ENCODE assay signal across 10 mouse cellular contexts in genomic region chr8:84956768-84957167, GRCm38 (mm10). TPM values are rescaled to one million over a fixed set of nuclear protein-coding genes. Genes with fewer than 3 reads are reported as not detected.
DNase-seq lines count a peak whose midpoint lies in the region; ATAC-seq and TF ChIP-seq lines count a peak whose summit lies in the region.
"Had no signal": no experiment of that assay in that cellular context is flagged by ENCODE, and none has a peak within 500 bp of the region (broad histone marks: within the 10 kb centered on the region; RNA-seq: fewer than 3 reads in every experiment).

No protein-coding gene starts in this region.

- no peak overlapping the region for H3K4me2 ChIP-seq in kidney, embryonic 15.5 days

- H3K27ac ChIP-seq in kidney, embryonic 15.5 days, result no peak overlapping the region
- H3K27ac ChIP-seq: macrophage had no signal

- ATAC-seq in kidney, embryonic 15.5 days (replicated peaks; ENCODE audit: low FRiP score), result no peak
- ATAC-seq in G1E (ENCODE audit: extremely low read depth, insufficient number of reproducible peaks, low FRiP score, poor library complexity, severe bottlenecking), result no peak

- H3K9ac ChIP-seq in kidney, embryonic 15.5 days, result no peak overlapping the region

- peak; percentile 88 for TF ChIP-seq CTCF in G1E (IDR thresholded peaks at IDR 0.05; ENCODE audit: low read depth, low read length)

- H3K36me3 ChIP-seq in kidney, embryonic 15.5 days, result peaks cover 51% of the 10 kb centered on the region
- H3K36me3 ChIP-seq in G1E (replicated peaks), result peaks cover 57% of the 10 kb centered on the region

- DNase-seq in kidney, adult 18-20 months, result peak; percentile 72
- DNase-seq in G1E (ENCODE audit: low spot score), result no peak
- DNase-seq in c-Kit-positive CD71-positive TER-119-positive erythroid progenitor cells, embryonic 14.5 days (ENCODE audit: low spot score), result peak; percentile 83
- peak; percentile 84 for DNase-seq in forelimb bud, embryonic 11.5 days (ENCODE audit: low read depth, low spot score)
- peak; percentile 52 to 67 for DNase-seq in lung, adult 18-20 months
- peak; percentile 71 for DNase-seq in right cerebral cortex, adult 18-20 months
- no peak for DNase-seq in yolk sac, embryonic 10.5 days (ENCODE audit: low spot score)

- H3K27me3 ChIP-seq in kidney, embryonic 15.5 days, result peaks cover 20% of the 10 kb centered on the region
- H3K27me3 ChIP-seq in G1E (ENCODE audit: insufficient read depth, low read length), result peaks cover 15% of the 10 kb centered on the region

- no peaks in the 10 kb centered on the region for H3K4me1 ChIP-seq in kidney, embryonic 15.5 days
- peaks cover 21% of the 10 kb centered on the region for H3K4me1 ChIP-seq in G1E (ENCODE audit: insufficient read depth, low read depth, low read length)

- H3K9me3 ChIP-seq in kidney, embryonic 15.5 days (replicated peaks), result no peaks in the 10 kb centered on the region
- no peaks in the 10 kb centered on the region for H3K9me3 ChIP-seq in G1E (replicated peaks)

- 53% methylated on average over 2 of the region's 2 CpGs for WGBS in kidney, embryonic 15.5 days

- H3K4me3 ChIP-seq in kidney, embryonic 15.5 days (replicated peaks), result no peak overlapping the region
- no peak overlapping the region for H3K4me3 ChIP-seq in G1E (ENCODE audit: low read depth, low read length)

RNA-seq across cellular contexts. Expression of gene Rtbdn, which starts 10.0 kb away (rescaled TPM):
- polyA plus RNA-seq in kidney, embryonic 15.5 days (2015; fragmentation: Nextera tagmentation; extraction: Ambion mirVana), result 0.45 and 0.49 TPM in 2 replicates
- not detected in 2 replicates for total RNA-seq in G1E (2014; fragmentation: Nextera tagmentation)
- total RNA-seq in G1E (2017), result 0.11 and 0.12 TPM in 2 replicates
- not detected in 2 replicates for polyA plus RNA-seq in G1E (2012)
- polyA plus RNA-seq: macrophage had no signal

RNA-seq across cellular contexts. Expression of gene Gm49661, which starts 12.5 kb away (rescaled TPM):
- polyA plus RNA-seq in kidney, embryonic 15.5 days (2015; fragmentation: Nextera tagmentation; extraction: Ambion mirVana), result not detected in 2 replicates
- total RNA-seq in G1E (2014; fragmentation: Nextera tagmentation) (not detected in 2 replicates), G1E (2017) (not detected in 2 replicates)
- polyA plus RNA-seq in G1E (2012), result not detected in 2 replicates
- polyA plus RNA-seq: frontal cortex, adult 2 months; macrophage had no signal

RNA-seq across cellular contexts. Expression of gene Prdx2, which starts 12.6 kb away (rescaled TPM):
- 808 and 824 TPM in 2 replicates for polyA plus RNA-seq in kidney, embryonic 15.5 days (2015; fragmentation: Nextera tagmentation; extraction: Ambion mirVana)
- total RNA-seq in G1E (2014; fragmentation: Nextera tagmentation) (134 and 185 TPM in 2 replicates), G1E (2017) (299 and 388 TPM in 2 replicates)
- 19.6 and 86.4 TPM in 2 replicates for polyA plus RNA-seq in G1E (2012)

RNA-seq across cellular contexts. Expression of gene Rnaseh2a, which starts 12.8 kb away (rescaled TPM):
- polyA plus RNA-seq in kidney, embryonic 15.5 days (2015; fragmentation: Nextera tagmentation; extraction: Ambion mirVana), result 125 and 129 TPM in 2 replicates
- total RNA-seq in G1E (2014; fragmentation: Nextera tagmentation), result 162 and 174 TPM in 2 replicates
- 94.1 and 132 TPM in 2 replicates for total RNA-seq in G1E (2017)
- 477 and 636 TPM in 2 replicates for polyA plus RNA-seq in G1E (2012)

RNA-seq across cellular contexts. Expression of gene Mast1, which starts 19.6 kb away (rescaled TPM):
- polyA plus RNA-seq in kidney, embryonic 15.5 days (2015; fragmentation: Nextera tagmentation; extraction: Ambion mirVana), result 0.40 and 0.48 TPM in 2 replicates
- total RNA-seq in G1E (2014; fragmentation: Nextera tagmentation), result not detected in 2 replicates
- total RNA-seq in G1E (2017), result 0.23 and 0.27 TPM in 2 replicates
- polyA plus RNA-seq in G1E (2012), result 0.16 and 0.25 TPM in 2 replicates

Comparison
In these comparisons a context has a peak if more than half of its experiments do, and no peak if none do; other contexts are left out.
1. DNase-seq: peak in kidney, adult 18-20 months (single experiment), c-Kit-positive CD71-positive TER-119-positive erythroid progenitor cells, embryonic 14.5 days (single experiment), forelimb bud, embryonic 11.5 days (single experiment), lung, adult 18-20 months (2 of 2) and right cerebral cortex, adult 18-20 months (single experiment); none in G1E (single experiment) and yolk sac, embryonic 10.5 days (single experiment).